Mouse (Mus musculus): ENCODE measurements around the gene Gm49336.
A peak's percentile ranks its signal among the peaks of the same experiment; 100 is the strongest.

GRCm38 (mm10) chr14:60251281-60252003, at the start of gene Gm49336, which contains the start of gene Nupl1:
- TF ChIP-seq CTCF (IDR thresholded peaks at IDR 0.05; ENCODE audit: low read depth, low read length) = no peak
- TF ChIP-seq POLR2A (IDR thresholded peaks at IDR 0.05; ENCODE audit: insufficient read depth, low read length) = peak; percentile 50
- TF ChIP-seq EP300 (IDR thresholded peaks at IDR 0.05; ENCODE audit: insufficient read depth, low read depth, low read length) = no peak

Data from ES-Bruce4 (cell line).